Mouse (Mus musculus) frontal cortex, postnatal 36 days (tissue): ENCODE measurements around the gene Nhlrc3.
A peak's percentile ranks its signal among the peaks of the same experiment; 100 is the strongest.

Experiments used
- DNase-seq, 2 experiments: peaks; one replicate each; pipeline ENCODE4 v3.0.0; 2022; ENCODE audit warnings: low spot score in 2 of 2

Gene Nhlrc3

GRCm38 (mm10) chr3:53463046-53463764, at the start of gene Nhlrc3, which contains the start of gene Proser1:
Nhlrc3 (minus strand) TSS chr3:53463332.
Proser1 (plus strand) TSS chr3:53463666.
- DNase-seq = peak; percentile 97

- DNase-seq = no peak
Observed at GRCm38 (mm10) chr3:53502428-53502827, 39.3 kb upstream of the Nhlrc3 start.

GRCm38 (mm10) chr3:53498351-53498905, 35.3 kb upstream of the Nhlrc3 start:
- DNase-seq = no peak

GRCm38 (mm10) chr3:53488353-53488752, 25.2 kb upstream of the Nhlrc3 start, which contains the start of gene Stoml3:
Stoml3 (plus strand) TSS chr3:53488653.
- no peak for DNase-seq

- DNase-seq = no peak
Observed at GRCm38 (mm10) chr3:53486996-53487576, 24.0 kb upstream of the Nhlrc3 start.

- no peak for DNase-seq
Observed at GRCm38 (mm10) chr3:53486561-53486960, 23.4 kb upstream of the Nhlrc3 start.

- DNase-seq = no peak
Observed at GRCm38 (mm10) chr3:53483414-53484059, 20.4 kb upstream of the Nhlrc3 start.

GRCm38 (mm10) chr3:53478419-53479046, 15.4 kb upstream of the Nhlrc3 start:
- DNase-seq = no peak

- no peak for DNase-seq
Observed at GRCm38 (mm10) chr3:53477468-53477867, 14.3 kb upstream of the Nhlrc3 start.

GRCm38 (mm10) chr3:53475889-53476288, 12.8 kb upstream of the Nhlrc3 start:
- DNase-seq = peak; percentile 26 to 40

- DNase-seq = no peak
Observed at GRCm38 (mm10) chr3:53474179-53474578, 11.0 kb upstream of the Nhlrc3 start.

GRCm38 (mm10) chr3:53472061-53472460, 8.9 kb upstream of the Nhlrc3 start:
- no peak for DNase-seq

- no peak for DNase-seq
Observed at GRCm38 (mm10) chr3:53469650-53470049, 6.5 kb upstream of the Nhlrc3 start.

- DNase-seq = no peak
Observed at GRCm38 (mm10) chr3:53467356-53467755, 4.2 kb upstream of the Nhlrc3 start.

GRCm38 (mm10) chr3:53466481-53466880, 3.3 kb upstream of the Nhlrc3 start:
- DNase-seq = no peak

- DNase-seq = no peak
Observed at GRCm38 (mm10) chr3:53465330-53465729, 2.2 kb upstream of the Nhlrc3 start.

GRCm38 (mm10) chr3:53464146-53464698, 1.1 kb upstream of the Nhlrc3 start:
- no peak for DNase-seq

- DNase-seq = no peak
Observed at GRCm38 (mm10) chr3:53463765-53464114, 608 bp upstream of the Nhlrc3 start.

- no peak for DNase-seq
Observed at GRCm38 (mm10) chr3:53462701-53463045, 459 bp downstream of the Nhlrc3 start.

GRCm38 (mm10) chr3:53460106-53460505, 3.0 kb downstream of the Nhlrc3 start:
- no peak for DNase-seq

- no peak for DNase-seq
Observed at GRCm38 (mm10) chr3:53457750-53458149, 5.4 kb downstream of the Nhlrc3 start.

GRCm38 (mm10) chr3:53454984-53455383, 8.1 kb downstream of the Nhlrc3 start:
- no peak for DNase-seq
